Mouse (Mus musculus) cerebellum, postnatal 14 days (tissue): ENCODE measurements around the gene Cdh5.
"Not testable (repeated sequence)": the region's sequence is repeated elsewhere in the genome, so short reads cannot be mapped to it uniquely, and the experiment has no call there.

ENCODE experiments used
- DNase-seq, 2 experiments: peaks; one replicate each; pipeline ENCODE4 v3.0.0; 2021; ENCODE audit warnings: mixed read lengths in 2 of 2

The Cdh5 gene

GRCm38 (mm10) chr8:104101415-104101814 lies at the start of gene Cdh5:
Gene Cdh5, plus strand, starts transcription at chr8:104101625.
- no peak for DNase-seq

- DNase-seq = no peak
Observed at GRCm38 (mm10) chr8:104059922-104060321, 41.5 kb upstream of the Cdh5 start.

GRCm38 (mm10) chr8:104060446-104060845 lies 41.0 kb upstream of the Cdh5 start:
- DNase-seq = no peak

- no peak for DNase-seq
Observed at GRCm38 (mm10) chr8:104061048-104061988, 40.1 kb upstream of the Cdh5 start.

GRCm38 (mm10) chr8:104061989-104062820 lies 39.2 kb upstream of the Cdh5 start:
- peak in 1 of 2 experiments; percentile 48 for DNase-seq

GRCm38 (mm10) chr8:104065223-104065622 lies 36.2 kb upstream of the Cdh5 start:
- peak; percentile 85 to 91 for DNase-seq

GRCm38 (mm10) chr8:104065906-104066518 lies 35.4 kb upstream of the Cdh5 start:
- DNase-seq = peak; percentile 81 to 82

- no peak for DNase-seq
Observed at GRCm38 (mm10) chr8:104067390-104067925, 34.0 kb upstream of the Cdh5 start.

GRCm38 (mm10) chr8:104068421-104069035 lies 32.9 kb upstream of the Cdh5 start:
- no peak for DNase-seq

- not testable (repeated sequence) for DNase-seq
Observed at GRCm38 (mm10) chr8:104070201-104070865, 31.1 kb upstream of the Cdh5 start.

GRCm38 (mm10) chr8:104070949-104071348 lies 30.5 kb upstream of the Cdh5 start:
- no peak for DNase-seq

GRCm38 (mm10) chr8:104075079-104075478 lies 26.3 kb upstream of the Cdh5 start:
- DNase-seq = peak in 1 of 2 experiments; percentile 0

- peak; percentile 63 to 70 for DNase-seq
Observed at GRCm38 (mm10) chr8:104076541-104077412, 24.6 kb upstream of the Cdh5 start.

GRCm38 (mm10) chr8:104078091-104078490 lies 23.3 kb upstream of the Cdh5 start:
- no peak for DNase-seq

- no peak for DNase-seq
Observed at GRCm38 (mm10) chr8:104085281-104085680, 16.1 kb upstream of the Cdh5 start.

- DNase-seq = no peak
Observed at GRCm38 (mm10) chr8:104086615-104087014, 14.8 kb upstream of the Cdh5 start.

GRCm38 (mm10) chr8:104087091-104087490 lies 14.3 kb upstream of the Cdh5 start:
- no peak for DNase-seq

GRCm38 (mm10) chr8:104087878-104088277 lies 13.5 kb upstream of the Cdh5 start:
- DNase-seq = not testable (repeated sequence)

- no peak for DNase-seq
Observed at GRCm38 (mm10) chr8:104088881-104089280, 12.5 kb upstream of the Cdh5 start.
